Mouse (Mus musculus): ENCODE data around the gene Dip2b.

- TF ChIP-seq CTCF (IDR thresholded peaks at IDR 0.05; ENCODE audit: low read depth) (no peak), EP300 (IDR thresholded peaks at IDR 0.05; ENCODE audit: low read depth) (no peak)
These were observed 102.0 kb downstream of the Dip2b start for GRCm38 (mm10) chr15:100140428-100140827.
